Mouse (Mus musculus) heart, adult 2 months (tissue): Measurements from ENCODE around the gene Aknad1. TPM values are rescaled to one million over a fixed set of nuclear protein-coding genes. Genes with fewer than 3 reads are reported as not detected.

Source experiments
- DNase-seq, 2 experiments: peaks; one replicate each; pipeline ENCODE4 v3.0.0; 2021
- H3K27ac ChIP-seq: fragments of 200-600 bp; 2 replicates; pipeline ENCODE4 v1.8.1; 2022
- H3K27me3 ChIP-seq: fragments of 200-500 bp; 2 replicates; pipeline ENCODE4 v1.6.1; 2012; ENCODE audit warnings: mild to moderate bottlenecking, low read length, inconsistent platforms, mixed read lengths; ENCODE audit not compliant: control insufficient read depth, insufficient read depth
- H3K36me3 ChIP-seq: fragments of 200-500 bp; 2 replicates; pipeline ENCODE4 v1.6.1; 2012; ENCODE audit warnings: low read length, inconsistent platforms; ENCODE audit not compliant: control insufficient read depth, insufficient read depth
- H3K4me1 ChIP-seq: fragments of 200-500 bp; 2 replicates; pipeline ENCODE4 v1.6.1; 2011; ENCODE audit warnings: low read length; ENCODE audit not compliant: control insufficient read depth, insufficient read depth
- H3K4me3 ChIP-seq: fragments of 200-600 bp; 2 replicates; pipeline ENCODE4 v1.8.1; 2022
- H3K79me2 ChIP-seq: fragments of 200-500 bp; replicated peaks from 2 replicates; pipeline ENCODE4 v1.6.1; 2012; ENCODE audit warnings: mild to moderate bottlenecking, inconsistent platforms, low read length, moderate library complexity, mixed read lengths; ENCODE audit not compliant: control insufficient read depth, insufficient read depth
- H3K9ac ChIP-seq: fragments of 200-500 bp; 2 replicates; pipeline ENCODE4 v1.6.1; 2012; ENCODE audit warnings: low read depth, mild to moderate bottlenecking, control low read depth, inconsistent platforms, low read length, mixed read lengths
- CTCF ChIP-seq: fragments of 200-600 bp; IDR thresholded peaks from 2 replicates; pipeline ENCODE4 v1.8.1; 2022; ENCODE audit warnings: antibody characterized with exemption, mild to moderate bottlenecking, moderate library complexity
- EP300 ChIP-seq: fragments of 200-500 bp; IDR thresholded peaks from 2 replicates; pipeline ENCODE4 v1.6.1; 2011; ENCODE audit warnings: low read depth, low read length, control low read depth; ENCODE audit not compliant: insufficient read depth
- POLR2A ChIP-seq: fragments of 200-500 bp; IDR thresholded peaks from 2 replicates; pipeline ENCODE4 v1.6.1; 2011; ENCODE audit warnings: mild to moderate bottlenecking, low read depth, low read length, control low read depth; ENCODE audit not compliant: insufficient read depth
- WGBS: fragments of 180-500 bp; shearing (Covaris S2); methylation state at CpG from one replicate; pipeline ENCODE4 v1.1.7; 2018; 5-methylcytosine and 5-hydroxymethylcytosine counted together
- intact Hi-C: fragments of 180-260 bp; cut with DNase I; formaldehyde crosslinking; loops from one replicate; pipeline ENCODE4 v1.15.1; 2025
- polyA plus RNA-seq: library from polyadenylated mRNA; depleted of rRNA; stranded (reverse); fragments of >200 nt; gene quantifications from 2 replicates; pipeline ENCODE4 v1.2.3, GENCODE M21; 2012
- total RNA-seq, 2 experiments: library from RNA; stranded (reverse); gene quantifications; 2 replicates each; pipeline ENCODE4 v1.2.3; 2021

Gene Aknad1
- total and polyA plus RNA-seq, 3 experiments = 0.04 to 0.05 TPM; not detected in 1

GRCm38 (mm10) chr3:108730316-108730715 lies 9.1 kb upstream of the Aknad1 start:
- H3K79me2 ChIP-seq = no peaks in the 10 kb centered on the region
- intact Hi-C loops = no loop called here
- TF ChIP-seq POLR2A = no peak
- H3K4me1 ChIP-seq = no peaks in the 10 kb centered on the region
- no peak overlapping the region for H3K9ac ChIP-seq
- DNase-seq = no peak
- WGBS = 41% methylated on average over 12 of the region's 12 CpGs
- no peak overlapping the region for H3K27ac ChIP-seq
- no peaks in the 10 kb centered on the region for H3K36me3 ChIP-seq
- H3K4me3 ChIP-seq = no peak overlapping the region
- H3K27me3 ChIP-seq = no peaks in the 10 kb centered on the region; the same call in 1 of the 2 replicates

DNA sequence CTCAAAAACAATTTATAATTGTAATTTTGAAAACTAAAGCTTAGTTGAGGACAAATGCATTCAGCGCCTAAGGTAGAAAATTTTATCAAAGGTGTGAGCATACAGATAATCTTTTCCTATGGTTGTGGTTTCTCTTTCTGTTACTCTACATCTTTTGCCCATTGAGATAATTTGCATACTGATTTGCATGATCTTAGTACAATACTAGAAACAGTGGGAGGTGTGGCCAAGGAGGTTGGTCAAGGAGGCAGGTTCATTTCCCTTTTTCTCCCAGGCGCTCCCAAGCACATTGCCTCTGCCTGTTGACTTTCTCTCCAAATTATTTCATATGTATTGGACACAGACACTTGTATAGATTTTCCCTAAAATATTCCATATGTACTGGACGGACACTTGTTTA lies 1.7 kb upstream of the Aknad1 start:
- H3K4me3 ChIP-seq = no peak overlapping the region
- no peaks in the 10 kb centered on the region for H3K36me3 ChIP-seq
- H3K27me3 ChIP-seq = no peaks in the 10 kb centered on the region; the same call in 1 of the 2 replicates
- intact Hi-C loops = no loop called here
- H3K27ac ChIP-seq = no peak overlapping the region
- H3K4me1 ChIP-seq = no peaks in the 10 kb centered on the region
- DNase-seq = no peak
- 87% methylated on average over 3 of the region's 3 CpGs for WGBS
- no peaks in the 10 kb centered on the region for H3K79me2 ChIP-seq
- H3K9ac ChIP-seq = no peak overlapping the region
- no peak for TF ChIP-seq POLR2A
- TF ChIP-seq CTCF = no peak
- no peak for TF ChIP-seq EP300

- H3K4me3 ChIP-seq = no peak overlapping the region
- no peaks in the 10 kb centered on the region for H3K36me3 ChIP-seq
- no peak for DNase-seq
- H3K27ac ChIP-seq = no peak overlapping the region
- H3K4me1 ChIP-seq = no peaks in the 10 kb centered on the region
- H3K9ac ChIP-seq = no peak overlapping the region
- TF ChIP-seq EP300 = no peak
- TF ChIP-seq CTCF = no peak
- no peak for TF ChIP-seq POLR2A
- no peaks in the 10 kb centered on the region for H3K79me2 ChIP-seq
- intact Hi-C loops = no loop called here
- no peaks in the 10 kb centered on the region for H3K27me3 ChIP-seq
- WGBS = 84% methylated on average over 4 of the region's 4 CpGs
These were observed 4.6 kb downstream of the Aknad1 start for GRCm38 (mm10) chr3:108744060-108744459.

- Histone ChIP-seq H3K27ac (no peak overlapping the region), H3K36me3 (no peaks in the 10 kb centered on the region), H3K4me1 (no peaks in the 10 kb centered on the region), H3K79me2 (no peaks in the 10 kb centered on the region), H3K4me3 (no peak overlapping the region), H3K9ac (no peak overlapping the region), H3K27me3 (0 out of 2 replicates have a peak, but pooled peaks cover 2% of the 10 kb centered on the region)
- TF ChIP-seq EP300 (no peak), CTCF (no peak), POLR2A (no peak)
- intact Hi-C loops = no loop called here
- no peak for DNase-seq
- 60% methylated on average over 6 of the region's 6 CpGs for WGBS
These were observed 11.6 kb downstream of the Aknad1 start for GRCm38 (mm10) chr3:108751061-108751460.

DNA sequence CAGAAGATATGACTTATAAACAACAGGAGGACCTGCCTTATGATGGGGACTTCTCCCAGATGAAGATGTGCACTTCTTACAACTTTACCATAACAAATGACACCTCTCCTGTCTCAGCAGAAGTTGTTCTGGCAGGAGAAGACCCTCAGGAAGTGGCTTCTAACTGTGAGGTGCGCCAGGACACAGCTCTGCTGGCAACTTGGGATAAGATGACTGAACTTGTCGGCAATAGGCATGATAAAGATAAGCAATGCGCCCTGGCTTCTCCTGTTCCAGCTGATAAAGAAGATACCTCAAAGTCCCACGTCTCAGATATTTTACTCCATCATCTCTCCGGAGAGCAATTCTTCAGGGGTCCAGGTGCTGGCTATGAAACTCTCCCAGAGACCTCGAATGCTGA lies 12.2 kb downstream of the Aknad1 start:
- 43% methylated on average over 6 of the region's 6 CpGs for WGBS

DNA sequence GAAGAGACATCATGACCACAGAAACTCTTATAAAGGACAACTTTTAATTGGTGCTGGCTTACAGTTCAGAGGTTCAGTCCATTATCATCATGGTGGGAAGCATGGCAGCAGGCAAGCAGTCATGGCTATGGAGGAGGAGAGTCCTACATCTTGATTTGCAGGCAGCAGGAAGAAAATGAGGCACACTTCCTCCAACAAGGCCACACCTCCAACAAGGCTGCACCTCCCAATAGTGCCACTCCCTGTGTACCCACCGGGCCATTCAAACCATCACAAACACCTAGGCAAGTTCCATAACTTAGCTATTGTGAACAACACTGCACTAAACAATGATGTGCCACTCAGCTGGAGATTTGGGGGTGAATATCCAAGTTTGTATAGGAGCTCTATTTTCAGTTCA lies 15.1 kb downstream of the Aknad1 start:
- Histone ChIP-seq H3K4me1 (no peaks in the 10 kb centered on the region), H3K36me3 (no peaks in the 10 kb centered on the region), H3K27ac (no peak overlapping the region), H3K27me3 (peaks cover 2% of the 10 kb centered on the region; the same call in 1 of the 2 replicates), H3K9ac (no peak overlapping the region), H3K79me2 (no peaks in the 10 kb centered on the region), H3K4me3 (no peak overlapping the region)
- intact Hi-C loops = no loop called here
- TF ChIP-seq EP300 (no peak), POLR2A (no peak), CTCF (no peak)
- WGBS = 79% methylated on average over 1 of the region's 1 CpGs
- DNase-seq = no peak

More for the DNA sequence above, 12.2 kb downstream of the Aknad1 start:
- no peaks in the 10 kb centered on the region for H3K36me3 ChIP-seq
- H3K79me2 ChIP-seq = no peaks in the 10 kb centered on the region
- 0 out of 2 replicates have a peak, but pooled peaks cover 2% of the 10 kb centered on the region for H3K27me3 ChIP-seq
- H3K4me1 ChIP-seq = no peaks in the 10 kb centered on the region
- no peak overlapping the region for H3K9ac ChIP-seq
- H3K4me3 ChIP-seq = no peak overlapping the region
- no peak overlapping the region for H3K27ac ChIP-seq
- TF ChIP-seq CTCF = no peak
- TF ChIP-seq EP300 = no peak
- intact Hi-C loops = no loop called here
- no peak for DNase-seq

GRCm38 (mm10) chr3:108755542-108755941 lies 16.1 kb downstream of the Aknad1 start:
- Histone ChIP-seq H3K27me3 (no peaks in the 10 kb centered on the region; the same call in 1 of the 2 replicates), H3K4me1 (0 out of 2 replicates have a peak, but pooled peaks cover 1% of the 10 kb centered on the region), H3K27ac (no peak overlapping the region), H3K36me3 (no peaks in the 10 kb centered on the region), H3K4me3 (no peak overlapping the region), H3K9ac (no peak overlapping the region), H3K79me2 (no peaks in the 10 kb centered on the region)
- DNase-seq = no peak
- TF ChIP-seq CTCF = no peak
- no peak for TF ChIP-seq POLR2A
- intact Hi-C loops = no loop called here
- WGBS = 80% methylated on average over 2 of the region's 2 CpGs
